Mouse (Mus musculus): ENCODE results near the gene Prrc2a. TPM values are rescaled to one million over a fixed set of nuclear protein-coding genes. Genes with fewer than 3 reads are reported as not detected.

The Prrc2a gene
- 341 and 379 TPM in 2 replicates for polyA plus RNA-seq (2012; rRNA removed)

DNA sequence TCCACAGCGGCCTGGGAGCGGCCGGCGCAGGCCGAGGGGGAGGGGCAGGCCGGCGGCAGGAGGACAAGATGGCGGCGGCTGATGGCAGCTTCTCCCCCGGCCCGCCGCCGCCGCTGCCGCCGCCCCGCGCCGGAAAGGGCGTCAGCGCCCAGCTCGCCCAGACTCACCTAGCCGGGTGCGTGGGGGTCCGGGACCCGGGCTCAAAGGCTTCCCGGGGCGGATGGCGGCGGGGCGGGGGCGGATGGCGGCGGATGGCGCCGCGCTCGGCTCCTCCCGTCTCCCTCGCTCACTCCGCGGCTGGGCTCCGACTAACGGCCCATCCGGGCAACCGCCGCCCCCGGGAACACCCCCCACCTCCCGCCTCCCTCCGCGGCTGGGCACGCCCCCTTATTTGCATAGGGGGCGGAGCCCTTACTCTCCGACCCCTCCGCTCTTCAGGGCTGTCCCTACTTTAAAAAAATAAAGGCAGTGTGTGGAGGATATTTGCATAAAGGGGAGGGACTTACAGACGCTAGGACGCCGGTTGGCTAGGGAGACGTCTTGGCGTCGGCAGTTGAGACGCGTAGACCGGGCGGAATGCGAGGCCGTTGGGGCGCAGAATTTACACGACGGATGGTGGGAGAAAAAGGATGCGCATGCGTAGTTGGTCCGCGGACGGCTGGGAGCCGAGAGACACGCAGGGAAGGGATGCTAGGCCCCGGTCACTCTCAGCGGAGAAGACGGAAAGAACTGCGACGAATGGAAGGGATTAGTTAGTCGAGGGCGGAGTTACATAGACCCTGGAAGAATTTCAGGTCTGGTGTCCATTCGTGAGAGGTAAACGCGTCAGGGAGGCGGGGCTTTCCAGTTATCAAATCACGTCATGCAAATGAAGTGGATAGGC, at the start of gene Prrc2a:
Gene Prrc2a (minus strand): TSS at position 330 of the 883 bp plus-strand sequence.

DNA sequence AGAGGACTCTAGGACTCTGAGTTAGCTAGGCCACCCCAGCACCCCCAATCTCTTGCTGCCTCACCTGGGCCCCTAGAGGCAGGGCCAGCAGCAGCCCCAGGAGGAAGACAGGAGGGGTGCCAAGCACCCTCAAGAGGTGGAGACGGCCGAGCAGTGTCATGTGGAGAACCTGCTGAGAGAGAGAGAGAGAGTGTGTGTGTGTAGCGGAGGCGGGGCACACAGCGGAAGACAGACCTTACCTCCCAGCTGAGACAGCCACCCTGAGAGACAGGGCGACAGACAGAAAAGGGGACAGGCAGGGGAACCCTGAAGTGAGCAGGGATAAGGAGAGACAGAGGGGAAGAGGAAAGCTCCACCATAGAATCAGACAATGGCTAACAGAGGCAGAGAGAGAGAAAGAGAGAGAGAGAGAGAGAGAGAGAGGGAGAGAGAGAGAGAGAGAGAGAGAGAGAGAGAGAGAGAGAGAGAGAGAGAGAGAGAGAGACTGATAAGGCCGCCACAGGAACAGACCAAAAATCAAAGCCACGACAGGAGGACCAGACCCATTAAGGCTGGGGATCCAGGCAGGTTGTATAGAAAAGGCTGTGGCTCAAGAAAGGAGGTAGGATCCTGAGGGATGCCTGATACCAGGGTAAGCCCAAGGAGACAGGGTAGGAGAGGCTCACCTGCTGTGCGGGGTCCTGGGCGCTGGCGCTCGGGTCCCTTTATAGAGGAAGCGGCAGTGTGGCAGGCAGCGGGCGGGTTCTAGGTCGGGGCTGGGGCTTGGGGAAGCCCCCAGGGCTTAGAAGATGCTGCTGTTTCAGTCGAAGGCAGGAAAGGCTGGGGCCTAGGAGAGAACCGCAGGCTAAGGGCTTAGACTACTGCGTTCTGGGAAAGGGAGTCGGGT, 40.0 kb upstream of the Prrc2a start, which contains the start of gene Lta:
Gene Lta (minus strand): TSS at position 858 of the 886 bp plus-strand sequence.

DNA sequence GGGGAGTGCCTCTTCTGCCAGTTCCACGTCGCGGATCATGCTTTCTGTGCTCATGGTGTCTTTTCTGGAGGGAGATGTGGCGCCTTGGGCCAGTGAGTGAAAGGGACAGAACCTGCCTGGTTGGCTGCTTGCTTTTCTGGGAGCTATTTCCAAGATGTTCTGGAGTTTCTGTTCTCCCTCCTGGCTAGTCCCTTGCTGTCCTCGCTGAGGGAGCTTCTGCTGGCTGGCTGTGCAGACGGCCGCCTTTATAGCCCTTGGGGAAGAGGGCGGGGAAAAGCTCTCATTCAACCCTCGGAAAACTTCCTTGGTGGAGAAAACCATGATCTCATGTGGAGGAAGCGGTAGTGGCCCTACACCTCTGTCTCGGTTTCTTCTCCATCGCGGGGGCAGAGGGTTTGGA, 37.1 kb upstream of the Prrc2a start, which contains the start of gene Tnf:
Gene Tnf (minus strand): TSS at position 221 of the 400 bp plus-strand sequence.

DNA sequence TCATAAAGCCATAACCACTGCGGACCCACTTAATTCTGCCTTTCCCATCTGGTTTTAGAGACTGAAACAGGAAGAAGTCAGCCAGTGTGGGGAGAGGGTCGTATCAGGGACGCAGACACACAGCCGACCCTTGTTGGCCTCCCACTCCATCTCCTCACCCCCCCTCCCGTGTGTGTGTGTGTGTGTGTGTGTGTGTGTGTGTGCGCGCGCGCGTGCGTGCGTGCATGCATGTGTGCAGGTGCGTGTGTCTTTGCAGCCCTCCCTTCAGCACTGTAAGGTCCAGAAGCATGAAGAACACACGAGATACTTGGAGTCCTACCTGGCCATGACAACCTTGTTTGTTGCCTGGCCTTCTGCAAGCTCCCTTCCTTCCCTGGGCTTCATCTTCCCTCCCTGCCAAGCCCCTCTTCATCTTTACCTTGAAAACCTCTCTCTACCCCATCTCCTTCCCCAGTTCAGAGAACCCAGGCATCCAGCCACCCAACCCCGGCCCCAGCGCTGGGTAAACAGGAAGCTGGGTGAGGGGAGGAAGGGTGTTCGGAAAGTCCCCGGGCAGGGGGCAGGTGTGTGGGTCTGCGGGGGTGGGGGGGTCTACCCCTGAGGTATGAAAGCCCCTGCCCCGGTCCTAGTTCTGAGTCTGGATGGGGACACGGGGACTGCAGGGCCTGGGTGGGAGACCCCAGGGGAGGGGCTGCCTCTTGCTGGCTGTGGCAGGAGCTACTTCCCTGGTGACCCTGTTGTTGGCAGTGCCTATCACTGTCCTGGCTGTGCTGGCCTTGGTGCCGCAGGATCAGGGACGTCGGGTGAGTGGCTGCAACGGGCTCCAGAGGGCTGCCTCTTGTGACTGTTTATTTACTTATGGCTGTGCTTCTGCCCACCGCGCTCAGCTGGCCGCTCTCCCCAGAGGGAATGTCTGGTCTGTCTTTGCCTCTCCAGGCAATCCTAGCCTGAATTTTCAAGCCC, 29.5 kb upstream of the Prrc2a start, which contains the start of gene Ltb:
Gene Ltb (plus strand): TSS at position 559 of the 963 bp plus-strand sequence.

DNA sequence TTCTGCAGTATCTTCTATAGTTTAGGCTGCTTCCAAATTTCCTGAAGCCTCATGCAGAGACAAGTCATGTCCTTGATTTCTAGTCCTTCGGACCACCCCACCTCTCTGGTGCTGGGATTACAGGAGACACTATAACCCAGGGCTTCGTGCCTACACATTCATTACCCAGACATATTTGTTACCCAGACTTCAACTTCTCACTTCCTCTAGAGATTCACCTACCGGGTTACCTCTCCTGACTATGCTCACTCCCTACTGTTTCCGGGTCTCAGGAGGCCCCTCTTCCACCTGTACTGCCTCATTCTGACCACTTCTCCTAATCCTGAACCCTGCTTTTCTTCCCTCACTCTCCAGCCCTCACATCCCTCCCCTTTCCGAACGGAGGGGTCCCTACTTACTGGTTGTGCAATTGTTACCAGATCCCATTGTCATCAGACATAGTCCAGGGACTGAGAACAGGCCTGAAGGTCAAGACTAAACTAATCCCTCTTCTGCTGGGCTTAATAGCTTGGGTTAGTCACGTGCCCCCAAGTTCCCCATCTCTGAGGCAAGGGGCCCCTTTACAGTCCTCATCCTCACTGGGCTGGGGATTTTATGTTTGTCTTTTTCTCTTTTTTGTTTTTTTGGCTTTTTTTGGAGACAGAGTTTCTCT, 23.4 kb upstream of the Prrc2a start, which contains the start of gene Lst1:
Gene Lst1 (minus strand): TSS at position 481 of the 652 bp plus-strand sequence.

DNA sequence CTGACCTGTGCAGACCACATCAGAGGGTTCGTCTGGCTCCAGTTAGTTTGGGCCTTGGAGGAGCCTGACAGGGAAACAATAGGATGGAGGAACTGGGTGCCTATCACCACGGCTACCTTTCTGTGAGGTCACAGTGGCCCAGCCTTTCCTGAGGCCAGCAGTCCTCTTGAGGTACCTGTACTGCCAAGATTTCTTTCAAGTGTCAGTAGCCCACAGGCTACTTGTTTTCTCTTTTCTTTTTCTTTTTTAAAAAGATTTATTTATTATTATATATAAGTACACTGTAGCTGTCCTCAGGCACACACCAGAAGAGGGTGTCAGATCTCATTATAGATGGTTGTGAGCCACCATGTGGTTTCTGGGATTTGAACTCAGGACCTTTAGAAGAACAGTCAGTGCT, 11.3 kb upstream of the Prrc2a start, which contains the start of gene Aif1:
Gene Aif1 (minus strand): TSS at position 101 of the 400 bp plus-strand sequence.

DNA sequence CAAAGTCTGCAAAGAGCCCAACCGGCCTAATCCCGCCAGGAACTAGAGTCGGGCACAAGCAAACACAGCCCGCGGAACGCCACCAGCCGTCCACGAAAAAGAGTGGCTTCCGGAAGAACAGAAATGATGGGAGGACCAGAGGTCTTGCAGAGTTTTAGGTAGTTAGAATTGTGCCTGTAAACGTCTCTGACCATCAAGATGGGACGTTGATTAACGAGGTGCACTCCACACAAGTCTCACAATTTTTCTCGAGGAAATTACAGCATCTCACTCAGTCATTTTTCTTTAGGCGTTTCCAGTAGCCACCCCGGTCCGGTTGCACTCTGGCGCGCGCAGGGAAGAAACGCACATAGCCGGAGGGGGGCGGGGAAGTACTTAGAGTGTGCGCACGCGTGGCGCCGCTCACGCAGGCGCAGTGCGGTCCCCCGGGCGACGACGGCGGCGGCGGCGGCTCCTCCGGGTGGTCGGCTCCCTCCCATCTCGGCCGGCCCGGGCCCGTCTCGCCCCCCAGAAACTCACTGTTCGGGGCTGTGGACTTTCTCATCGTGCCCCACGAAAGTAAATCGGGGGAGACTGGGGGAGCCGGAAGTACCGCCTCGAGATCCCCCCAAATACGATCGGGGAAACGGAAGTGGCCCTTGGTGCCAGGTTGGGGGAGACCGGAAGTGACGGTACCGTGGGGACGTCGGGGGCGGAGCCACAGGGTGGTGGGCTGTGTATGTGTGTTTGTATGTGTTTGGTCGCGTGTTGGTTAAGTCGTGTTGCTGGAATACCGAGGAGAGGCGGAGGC, 29.7 kb downstream of the Prrc2a start, which contains the start of gene Bag6:
Gene Bag6 (plus strand): TSS at position 378 of the 790 bp plus-strand sequence.

DNA sequence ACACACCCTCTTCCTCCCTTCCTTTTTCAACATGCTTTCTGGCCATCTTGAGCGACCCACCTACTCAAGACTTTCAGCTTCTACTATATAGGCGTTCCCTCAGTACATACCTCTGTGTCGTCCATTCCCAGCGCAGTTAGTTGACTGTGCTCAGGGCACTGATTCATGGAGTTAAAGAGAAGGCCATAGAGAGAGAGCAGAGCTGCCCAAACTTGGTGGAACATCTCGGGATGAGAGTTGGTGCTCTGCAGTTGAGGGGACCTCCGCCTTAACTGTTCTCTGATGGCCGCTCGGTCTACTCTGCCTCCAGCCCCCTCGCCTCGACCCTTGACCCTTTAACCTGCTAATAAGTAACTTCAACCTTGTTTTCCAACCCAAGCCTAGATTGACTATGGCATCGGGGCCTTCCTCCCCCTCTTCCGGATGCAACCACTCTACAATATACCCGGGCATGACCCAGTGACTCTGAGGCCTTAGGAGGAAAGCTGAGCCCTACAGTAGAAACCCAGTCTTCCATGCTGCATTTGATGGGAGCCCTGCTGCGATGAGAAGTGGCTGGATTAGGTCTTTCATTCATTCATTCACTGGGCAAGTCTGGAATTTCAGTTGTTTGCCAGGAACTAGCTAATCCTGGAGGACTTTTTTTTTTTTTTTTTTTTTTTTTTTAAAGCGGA, 33.1 kb downstream of the Prrc2a start, which contains the start of gene Apom:
Gene Apom (minus strand): TSS at position 551 of the 674 bp plus-strand sequence.

DNA sequence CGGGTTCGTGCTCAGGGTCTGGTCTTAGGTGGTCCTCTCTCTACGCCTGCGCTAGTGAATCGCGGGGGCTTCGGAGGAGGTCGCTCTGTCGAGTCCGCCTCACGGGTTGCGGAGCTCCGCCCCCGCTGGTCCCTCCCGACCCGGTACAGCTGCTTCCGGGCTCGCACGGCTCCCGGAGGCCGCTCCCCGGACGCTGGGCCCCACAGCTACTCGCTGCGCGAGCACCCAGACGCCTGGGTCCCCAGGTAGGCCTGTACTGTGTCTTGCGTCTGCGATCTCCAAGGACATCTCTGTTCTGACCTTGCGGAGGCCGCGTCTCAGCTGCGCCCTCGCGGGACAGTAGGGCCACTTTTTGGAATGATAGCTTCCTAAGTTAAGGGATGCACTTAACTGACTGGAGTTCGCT, 38.5 kb downstream of the Prrc2a start, which contains the start of gene D17H6S53E:
Gene D17H6S53E (plus strand): TSS at position 168 of the 406 bp plus-strand sequence.

DNA sequence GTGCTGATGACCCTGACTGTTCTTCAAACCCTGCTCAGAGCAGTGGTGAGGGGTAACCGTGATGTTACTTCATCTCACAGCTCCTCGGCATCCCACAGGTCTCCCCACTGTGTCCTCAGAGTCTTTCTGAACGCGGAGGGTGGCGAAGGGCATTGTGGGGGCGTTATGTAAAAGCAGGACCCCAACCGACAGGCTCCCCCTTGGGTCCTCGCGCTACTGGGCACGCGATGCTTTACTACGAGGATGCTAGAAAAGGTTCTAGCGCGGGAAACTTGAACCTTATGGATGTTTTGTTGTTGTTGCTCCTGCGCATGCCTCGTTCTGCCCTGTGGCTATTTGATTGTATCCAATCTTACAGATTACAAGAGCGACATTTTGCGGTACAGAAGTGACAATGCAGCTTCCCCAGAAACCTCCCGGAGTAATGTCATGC, 42.8 kb downstream of the Prrc2a start, which contains the start of gene Csnk2b:
Gene Csnk2b (minus strand): TSS at position 183 of the 433 bp plus-strand sequence.

DNA sequence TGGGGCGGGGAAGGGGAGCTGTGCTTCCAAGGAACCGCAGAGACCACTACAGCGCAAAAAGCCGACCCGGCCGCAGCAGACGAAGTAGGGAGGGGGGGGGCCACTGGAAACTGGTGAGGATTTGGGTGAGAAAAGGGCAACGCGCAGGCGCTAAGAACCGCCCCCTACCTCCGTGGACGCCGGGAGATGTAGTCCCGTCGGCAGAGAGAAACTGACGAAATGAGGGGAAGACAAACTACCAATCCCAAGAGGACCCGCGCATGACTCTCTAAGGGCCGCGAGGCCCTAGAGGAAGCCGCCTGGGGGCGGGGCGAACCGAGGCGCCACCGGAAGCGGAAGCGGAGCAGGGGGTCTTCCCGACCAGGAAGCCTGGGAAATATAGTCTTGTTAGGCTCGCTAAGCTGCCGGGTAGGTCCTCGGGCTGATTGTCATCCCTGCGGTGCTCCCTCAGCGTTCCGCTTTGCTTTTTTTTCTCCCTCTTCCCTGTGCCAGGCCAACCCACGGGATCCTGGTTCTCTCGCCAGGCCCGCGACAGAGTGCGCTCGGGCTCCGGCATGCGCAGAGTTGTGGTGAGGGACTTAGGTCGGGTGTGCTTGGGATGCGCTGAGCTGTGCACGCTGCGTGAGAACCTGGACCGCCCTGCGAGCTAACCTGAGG, 43.4 kb downstream of the Prrc2a start, which contains the start of gene Gpank1:
Gene Gpank1 (plus strand): TSS at position 313 of the 657 bp plus-strand sequence.

DNA sequence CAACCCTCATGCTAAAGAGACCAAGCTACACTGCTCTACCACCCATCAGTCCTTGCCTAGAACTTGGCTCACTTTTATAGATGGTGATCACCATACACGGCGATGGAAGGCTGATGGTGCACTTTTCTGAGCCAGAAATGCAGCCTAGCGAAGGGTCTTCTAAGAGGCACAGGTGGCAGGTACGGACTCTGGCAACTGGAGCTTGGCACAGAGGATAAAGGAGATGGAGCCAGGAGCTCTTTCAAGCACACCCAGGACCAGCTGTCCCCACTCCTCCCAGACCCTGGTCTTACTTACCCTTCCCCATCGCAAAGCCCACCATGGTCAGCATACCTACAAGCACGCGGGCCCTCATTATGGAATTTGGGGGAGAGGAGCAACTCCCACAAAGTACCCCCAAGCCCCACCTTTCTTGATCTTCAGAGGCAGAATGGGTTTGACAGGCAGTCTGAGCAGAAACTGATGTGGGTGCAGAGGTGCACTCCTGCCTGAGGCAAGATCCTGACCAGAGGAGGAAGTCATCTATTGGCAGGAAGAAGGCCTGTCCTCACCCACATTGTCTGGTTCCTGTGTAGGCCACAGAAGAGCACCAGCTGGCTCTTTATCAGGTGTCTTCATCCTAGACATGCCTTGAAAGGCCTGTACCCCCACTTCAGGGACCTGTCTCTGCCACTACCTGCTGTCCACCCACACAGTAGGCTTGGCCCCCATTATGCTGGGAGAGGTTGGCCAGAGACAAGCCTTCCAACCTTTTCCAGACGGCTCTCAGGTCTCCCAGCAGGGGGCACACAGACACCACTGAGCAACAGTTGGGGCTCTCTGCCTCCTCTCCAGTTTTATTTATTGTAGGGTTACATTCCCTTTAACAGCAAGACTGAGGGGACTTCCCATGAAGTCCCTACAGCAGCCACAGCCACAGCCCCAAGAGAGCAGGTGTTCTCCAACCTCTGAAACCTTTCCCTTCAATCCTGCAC, 49.4 kb downstream of the Prrc2a start, which contains the start of gene Ly6g5b:
Gene Ly6g5b (minus strand): TSS at position 383 of the 974 bp plus-strand sequence.

DNA sequence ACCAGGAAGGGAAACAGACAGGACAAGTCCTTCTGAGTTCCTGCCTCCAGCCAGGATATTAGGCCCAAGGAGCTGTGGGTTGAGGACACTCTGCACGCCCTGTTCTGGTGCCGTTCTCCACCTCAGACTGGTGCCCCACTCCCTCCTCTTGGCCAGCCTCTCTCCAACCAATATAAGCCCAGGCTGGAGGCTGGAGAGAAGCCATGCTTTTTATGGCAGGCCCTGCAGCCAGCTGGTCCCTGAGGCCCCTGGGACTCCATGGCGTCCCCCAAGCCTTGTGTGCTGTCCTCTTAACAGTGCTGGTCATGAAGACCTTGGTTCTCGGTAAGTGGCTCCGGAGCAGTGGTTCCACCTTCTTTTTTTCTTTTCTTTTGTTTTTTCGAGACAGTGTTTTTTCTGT, 56.6 kb downstream of the Prrc2a start, which contains the start of gene Ly6g5c:
Gene Ly6g5c (plus strand): TSS at position 183 of the 400 bp plus-strand sequence.

